Mouse (Mus musculus): ENCODE measurements around the gene Lrcol1. TPM values are rescaled to one million over a fixed set of nuclear protein-coding genes. Genes with fewer than 3 reads are reported as not detected.

Lrcol1 gene
- not detected in 2 replicates for polyA plus RNA-seq (2014; fragmentation: Nextera tagmentation; extraction: Ambion mirVana)

DNA sequence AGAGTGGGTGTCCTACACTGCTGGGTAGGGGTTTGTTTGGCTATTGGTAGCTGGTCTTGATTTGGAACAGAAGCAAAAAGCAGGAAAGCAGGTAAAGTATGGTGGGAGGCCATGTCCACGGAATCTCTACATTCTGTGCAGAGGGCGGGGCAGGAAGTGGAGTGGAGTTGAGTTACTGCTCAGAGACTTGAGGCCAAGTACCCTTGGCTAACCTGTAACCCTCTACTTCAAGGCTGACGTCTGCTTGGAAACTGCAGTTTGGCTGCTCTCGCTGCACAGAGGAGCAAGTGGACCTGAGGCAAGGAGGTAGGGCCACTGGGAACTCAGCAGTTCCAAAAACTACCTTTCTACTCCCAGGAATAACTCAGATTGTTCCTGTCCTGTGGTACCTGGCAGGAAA, at the start of gene Lrcol1:
TSS of gene Lrcol1 (plus strand) at position 207 of the 400 bp plus-strand sequence.
- no peak for ATAC-seq (replicated peaks; ENCODE audit: low FRiP score, low TSS enrichment, low read depth)
- Histone ChIP-seq H3K9ac (ENCODE audit: low read length) (no peak within 1 kb of the TSS), H3K9me3 (ENCODE audit: control insufficient read depth, low read length) (no peaks in the 10 kb centered on the region), H3K4me2 (ENCODE audit: low read length) (no peak within 1 kb of the TSS; the same call in 1 of the 2 replicates), H3K27me3 (replicated peaks; ENCODE audit: control insufficient read depth, insufficient read depth, low read length) (peaks cover 26% of the 10 kb centered on the region), H3K4me1 (replicated peaks; ENCODE audit: control insufficient read depth, insufficient read depth, low read length) (peaks cover 5% of the 10 kb centered on the region; the same call in 1 of the 2 replicates), H3K4me3 (ENCODE audit: low read depth, low read length) (no peak within 1 kb of the TSS), H3K36me3 (ENCODE audit: control insufficient read depth, insufficient read depth, low read length) (no peaks in the 10 kb centered on the region), H3K27ac (ENCODE audit: low read depth) (no peak within 1 kb of the TSS)
- WGBS, result 62% methylated on average over 4 of the region's 4 CpGs
- no peak for DNase-seq (ENCODE audit: low spot score)

DNA sequence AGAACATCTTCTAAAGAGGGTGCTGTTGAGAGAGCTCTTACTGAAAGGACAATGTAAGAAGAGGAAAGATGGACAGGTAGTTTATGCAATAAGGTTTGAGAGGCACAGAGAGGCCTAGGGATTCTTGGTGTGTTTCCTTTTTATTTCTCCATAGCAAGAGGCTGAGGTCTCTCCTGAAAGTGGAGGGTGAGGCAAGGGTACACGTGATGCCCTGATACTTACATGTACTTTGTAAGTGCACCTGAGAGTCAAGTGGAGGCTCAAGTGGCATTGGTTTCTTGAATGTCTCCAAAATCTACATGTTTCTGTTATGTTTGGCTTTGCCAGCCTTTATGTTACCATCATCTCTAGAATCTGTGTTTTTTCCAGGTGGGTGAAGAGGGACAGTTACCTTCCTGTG, 47.9 kb upstream of the Lrcol1 start:
- DNase-seq (ENCODE audit: low spot score) (no peak), ATAC-seq (replicated peaks; ENCODE audit: low FRiP score, low TSS enrichment, low read depth) (no peak)
- Histone ChIP-seq H3K4me2 (ENCODE audit: low read length) (no peak overlapping the region), H3K4me1 (replicated peaks; ENCODE audit: control insufficient read depth, insufficient read depth, low read length) (no peaks in the 10 kb centered on the region), H3K27me3 (replicated peaks; ENCODE audit: control insufficient read depth, insufficient read depth, low read length) (no peaks in the 10 kb centered on the region), H3K9ac (ENCODE audit: low read length) (no peak overlapping the region), H3K36me3 (ENCODE audit: control insufficient read depth, insufficient read depth, low read length) (peaks cover 88% of the 10 kb centered on the region), H3K9me3 (ENCODE audit: control insufficient read depth, low read length) (no peaks in the 10 kb centered on the region), H3K27ac (ENCODE audit: low read depth) (no peak overlapping the region), H3K4me3 (ENCODE audit: low read depth, low read length) (no peak overlapping the region)
- 100% methylated on average over 1 of the region's 1 CpGs for WGBS

DNA sequence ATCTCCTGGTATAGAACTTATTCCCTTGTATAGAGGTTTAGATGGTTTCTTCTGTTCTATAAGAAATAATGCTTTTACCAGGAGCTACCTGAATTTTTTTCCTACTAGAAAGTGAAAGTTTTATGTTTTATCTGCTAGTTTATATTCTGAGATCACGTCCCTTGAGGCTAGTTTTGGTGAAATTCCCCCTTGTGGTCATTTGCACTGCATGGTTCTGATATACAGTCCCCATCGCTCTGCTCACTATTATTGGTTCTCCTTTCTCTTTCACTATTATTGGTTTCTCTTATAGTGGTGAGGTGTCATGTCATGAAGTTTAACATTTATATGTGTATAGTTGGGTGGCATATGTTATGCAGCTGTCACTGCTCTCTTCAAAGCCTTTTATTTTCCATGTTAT, 43.9 kb upstream of the Lrcol1 start:
- Histone ChIP-seq H3K4me2 (ENCODE audit: low read length) (no peak overlapping the region), H3K36me3 (ENCODE audit: control insufficient read depth, insufficient read depth, low read length) (peaks cover 86% of the 10 kb centered on the region), H3K27ac (ENCODE audit: low read depth) (no peak overlapping the region), H3K4me3 (ENCODE audit: low read depth, low read length) (no peak overlapping the region), H3K27me3 (replicated peaks; ENCODE audit: control insufficient read depth, insufficient read depth, low read length) (no peaks in the 10 kb centered on the region), H3K9ac (ENCODE audit: low read length) (no peak overlapping the region), H3K9me3 (ENCODE audit: control insufficient read depth, low read length) (no peaks in the 10 kb centered on the region), H3K4me1 (replicated peaks; ENCODE audit: control insufficient read depth, insufficient read depth, low read length) (no peaks in the 10 kb centered on the region)
- DNase-seq (ENCODE audit: low spot score) (no peak), ATAC-seq (replicated peaks; ENCODE audit: low FRiP score, low TSS enrichment, low read depth) (no peak)
- WGBS, result 89% methylated on average over 2 of the region's 2 CpGs

- no peak for ATAC-seq (replicated peaks; ENCODE audit: low FRiP score, low TSS enrichment, low read depth)
- Histone ChIP-seq H3K27me3 (replicated peaks; ENCODE audit: control insufficient read depth, insufficient read depth, low read length) (no peaks in the 10 kb centered on the region), H3K27ac (ENCODE audit: low read depth) (no peak overlapping the region), H3K4me1 (replicated peaks; ENCODE audit: control insufficient read depth, insufficient read depth, low read length) (no peaks in the 10 kb centered on the region), H3K9ac (ENCODE audit: low read length) (no peak overlapping the region), H3K36me3 (ENCODE audit: control insufficient read depth, insufficient read depth, low read length) (peaks cover 87% of the 10 kb centered on the region), H3K9me3 (ENCODE audit: control insufficient read depth, low read length) (no peaks in the 10 kb centered on the region), H3K4me3 (ENCODE audit: low read depth, low read length) (no peak overlapping the region), H3K4me2 (ENCODE audit: low read length) (no peak overlapping the region)
- 97% methylated on average over 7 of the region's 7 CpGs for WGBS
- DNase-seq (ENCODE audit: low spot score), result no peak
Observed at GRCm38 (mm10) chr5:110308861-110309260, 35.7 kb upstream of the Lrcol1 start.

GRCm38 (mm10) chr5:110313127-110313526, 31.4 kb upstream of the Lrcol1 start:
- no peaks in the 10 kb centered on the region for H3K27me3 ChIP-seq (replicated peaks; ENCODE audit: control insufficient read depth, insufficient read depth, low read length)
- H3K27ac ChIP-seq (ENCODE audit: low read depth), result no peak overlapping the region
- no peak for DNase-seq (ENCODE audit: low spot score)
- no peaks in the 10 kb centered on the region for H3K9me3 ChIP-seq (ENCODE audit: control insufficient read depth, low read length)
- H3K4me1 ChIP-seq (replicated peaks; ENCODE audit: control insufficient read depth, insufficient read depth, low read length), result no peaks in the 10 kb centered on the region
- no peak overlapping the region for H3K4me3 ChIP-seq (ENCODE audit: low read depth, low read length)
- H3K4me2 ChIP-seq (ENCODE audit: low read length), result no peak overlapping the region
- no peak overlapping the region for H3K9ac ChIP-seq (ENCODE audit: low read length)
- H3K36me3 ChIP-seq (ENCODE audit: control insufficient read depth, insufficient read depth, low read length), result peaks cover 63% of the 10 kb centered on the region
- WGBS, result 84% methylated on average over 3 of the region's 3 CpGs
- ATAC-seq (replicated peaks; ENCODE audit: low FRiP score, low TSS enrichment, low read depth), result no peak

DNA sequence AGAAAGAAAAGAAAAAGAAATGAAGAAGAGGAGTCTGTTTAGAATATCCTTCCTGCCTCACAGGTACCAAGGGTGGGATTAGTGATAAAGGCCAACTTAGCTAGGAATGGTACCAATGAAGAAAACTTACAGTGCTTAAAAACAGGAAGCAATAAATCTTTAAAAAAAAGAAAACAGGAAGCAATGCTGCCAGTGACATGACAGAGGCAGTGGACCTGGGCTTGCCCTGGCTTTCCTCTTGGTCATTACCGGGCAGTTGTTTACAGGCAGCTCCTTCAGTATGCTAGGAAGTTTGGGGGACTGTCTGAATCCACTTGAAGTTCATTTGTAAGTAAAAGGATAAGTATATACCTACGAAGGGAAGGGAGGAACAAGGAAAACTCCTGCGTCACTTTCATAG, 14.0 kb upstream of the Lrcol1 start:
- Histone ChIP-seq H3K9me3 (ENCODE audit: control insufficient read depth, low read length) (no peaks in the 10 kb centered on the region), H3K36me3 (ENCODE audit: control insufficient read depth, insufficient read depth, low read length) (peaks cover 86% of the 10 kb centered on the region), H3K27ac (ENCODE audit: low read depth) (no peak overlapping the region), H3K4me2 (ENCODE audit: low read length) (no peak overlapping the region), H3K9ac (ENCODE audit: low read length) (no peak overlapping the region), H3K4me1 (replicated peaks; ENCODE audit: control insufficient read depth, insufficient read depth, low read length) (no peaks in the 10 kb centered on the region), H3K27me3 (replicated peaks; ENCODE audit: control insufficient read depth, insufficient read depth, low read length) (no peaks in the 10 kb centered on the region), H3K4me3 (ENCODE audit: low read depth, low read length) (no peak overlapping the region)
- DNase-seq (ENCODE audit: low spot score), result no peak
- ATAC-seq (replicated peaks; ENCODE audit: low FRiP score, low TSS enrichment, low read depth), result no peak
- WGBS, result 66% methylated on average over 3 of the region's 3 CpGs

GRCm38 (mm10) chr5:110338792-110339191, 5.7 kb upstream of the Lrcol1 start:
- Histone ChIP-seq H3K4me1 (replicated peaks; ENCODE audit: control insufficient read depth, insufficient read depth, low read length) (peaks cover 5% of the 10 kb centered on the region; the same call in 1 of the 2 replicates), H3K9ac (ENCODE audit: low read length) (no peak overlapping the region), H3K36me3 (ENCODE audit: control insufficient read depth, insufficient read depth, low read length) (peaks cover 48% of the 10 kb centered on the region), H3K9me3 (ENCODE audit: control insufficient read depth, low read length) (no peaks in the 10 kb centered on the region), H3K27ac (ENCODE audit: low read depth) (no peak overlapping the region), H3K4me3 (ENCODE audit: low read depth, low read length) (no peak overlapping the region), H3K4me2 (ENCODE audit: low read length) (no peak overlapping the region), H3K27me3 (replicated peaks; ENCODE audit: control insufficient read depth, insufficient read depth, low read length) (peaks cover 22% of the 10 kb centered on the region)
- DNase-seq (ENCODE audit: low spot score) (no peak), ATAC-seq (replicated peaks; ENCODE audit: low FRiP score, low TSS enrichment, low read depth) (no peak)
- 82% methylated on average over 2 of the region's 2 CpGs for whole genome bisulfite sequencing

DNA sequence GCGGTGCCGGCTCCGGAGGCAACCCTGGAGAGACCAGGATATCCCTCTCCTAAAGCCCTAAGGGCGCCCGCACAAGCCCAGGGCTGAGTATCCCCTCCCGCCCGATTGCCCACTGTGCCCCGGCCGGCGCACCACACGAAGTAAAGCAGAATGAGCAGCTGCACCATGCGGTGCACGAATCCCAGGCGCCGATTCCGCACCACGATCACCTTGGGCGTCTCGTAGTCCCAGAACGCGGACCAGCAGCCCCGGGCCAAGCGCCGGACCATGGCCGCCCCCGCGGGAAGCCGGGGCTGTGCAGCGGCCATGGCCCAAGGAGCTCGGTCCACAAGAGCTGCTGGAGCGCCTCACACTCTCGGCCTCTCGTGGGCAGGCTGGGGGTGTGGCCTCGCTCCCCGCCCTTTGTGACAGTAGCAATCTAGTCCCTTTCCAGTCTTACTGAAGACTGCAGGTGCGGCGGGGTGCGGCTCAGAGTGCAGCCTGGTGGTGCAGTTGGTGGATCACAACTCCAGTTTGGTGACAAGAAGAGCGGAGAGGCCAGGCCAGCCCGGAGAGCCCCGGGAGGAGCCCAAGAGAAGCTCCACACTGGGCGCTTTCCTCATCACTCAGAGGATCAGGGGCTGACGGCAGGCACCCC, 1.8 kb upstream of the Lrcol1 start, which contains the start of gene P2rx2:
TSS of gene P2rx2 (minus strand) at position 565 of the 637 bp plus-strand sequence.
- Histone ChIP-seq H3K4me3 (ENCODE audit: low read depth, low read length) (peak within 1 kb of the TSS; percentile 42), H3K27me3 (replicated peaks; ENCODE audit: control insufficient read depth, insufficient read depth, low read length) (peaks cover 26% of the 10 kb centered on the region), H3K4me1 (replicated peaks; ENCODE audit: control insufficient read depth, insufficient read depth, low read length) (peaks cover 5% of the 10 kb centered on the region; the same call in 1 of the 2 replicates), H3K4me2 (ENCODE audit: low read length) (peak within 1 kb of the TSS; percentile 95), H3K9me3 (ENCODE audit: control insufficient read depth, low read length) (no peaks in the 10 kb centered on the region), H3K27ac (ENCODE audit: low read depth) (no peak within 1 kb of the TSS), H3K36me3 (ENCODE audit: control insufficient read depth, insufficient read depth, low read length) (peaks cover 9% of the 10 kb centered on the region; the same call in 1 of the 2 replicates), H3K9ac (ENCODE audit: low read length) (peak within 1 kb of the TSS; percentile 39)
- ATAC-seq (replicated peaks; ENCODE audit: low FRiP score, low TSS enrichment, low read depth) (peak; percentile 80), DNase-seq (ENCODE audit: low spot score) (peak; percentile 81)
- 2% methylated on average over 43 of the region's 43 CpGs for WGBS

DNA sequence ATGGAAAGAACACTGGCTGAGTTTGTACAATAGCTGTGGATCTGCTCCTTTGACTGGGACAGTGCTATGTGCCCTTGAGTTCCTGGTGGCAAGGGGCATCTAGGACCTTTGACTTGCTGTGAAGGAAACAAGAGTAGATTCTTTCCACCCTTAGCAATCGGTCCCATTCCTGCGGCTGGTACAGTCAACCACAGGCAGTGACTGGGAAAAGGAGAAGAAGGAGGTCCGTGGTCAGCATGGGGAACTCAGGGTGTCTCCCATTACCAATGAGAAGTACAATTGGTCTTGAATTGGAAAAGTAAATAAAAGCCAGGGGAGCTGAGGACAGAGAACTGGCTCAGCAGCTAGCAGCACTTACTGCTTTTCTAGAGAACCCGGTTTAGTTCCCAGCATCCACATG, 1.0 kb downstream of the Lrcol1 start:
- WGBS, result 78% methylated on average over 4 of the region's 4 CpGs
- Histone ChIP-seq H3K4me1 (replicated peaks; ENCODE audit: control insufficient read depth, insufficient read depth, low read length) (peaks cover 5% of the 10 kb centered on the region; the same call in 1 of the 2 replicates), H3K9me3 (ENCODE audit: control insufficient read depth, low read length) (no peaks in the 10 kb centered on the region), H3K27ac (ENCODE audit: low read depth) (no peak overlapping the region), H3K36me3 (ENCODE audit: control insufficient read depth, insufficient read depth, low read length) (no peaks in the 10 kb centered on the region), H3K27me3 (replicated peaks; ENCODE audit: control insufficient read depth, insufficient read depth, low read length) (peaks cover 26% of the 10 kb centered on the region), H3K4me3 (ENCODE audit: low read depth, low read length) (no peak overlapping the region), H3K9ac (ENCODE audit: low read length) (no peak overlapping the region), H3K4me2 (ENCODE audit: low read length) (no peak overlapping the region)
- DNase-seq (ENCODE audit: low spot score), result no peak
- ATAC-seq (replicated peaks; ENCODE audit: low FRiP score, low TSS enrichment, low read depth), result no peak
